Mouse (Mus musculus) layer of hippocampus, adult 2 months (tissue): Measurements from ENCODE around the gene Pidd1. TPM values are rescaled to one million over a fixed set of nuclear protein-coding genes. Genes with fewer than 3 reads are reported as not detected.
A peak's percentile ranks its signal among the peaks of the same experiment; 100 is the strongest.
"Not testable (repeated sequence)": the region's sequence is repeated elsewhere in the genome, so short reads cannot be mapped to it uniquely, and the experiment has no call there.

Source experiments
- DNase-seq, 2 experiments: peaks; one replicate each; pipeline ENCODE4 v3.0.0; 2022; ENCODE audit warnings: low spot score in 2 of 2
- H3K27ac ChIP-seq: fragments of 200-600 bp; 2 replicates; pipeline ENCODE4 v1.8.1; 2022
- H3K4me3 ChIP-seq: fragments of 200-600 bp; 2 replicates; pipeline ENCODE4 v1.8.1; 2022; ENCODE audit warnings: mild to moderate bottlenecking
- CTCF ChIP-seq: fragments of 200-600 bp; conservative IDR thresholded peaks from 2 replicates; pipeline ENCODE4 v1.8.1; 2022; ENCODE audit warnings: antibody characterized with exemption, mild to moderate bottlenecking, moderate library complexity
- total RNA-seq, 2 experiments: library from RNA; stranded (reverse); gene quantifications; 2 replicates each; pipeline ENCODE4 v1.2.3; 2021

The Pidd1 gene
- total RNA-seq, 2 experiments from 2014 or later: 1.1 to 1.7 TPM

GRCm38 (mm10) chr7:141460391-141461113 lies 16.7 kb upstream of the Pidd1 start, which contains the start of gene Cracr2b:
TSS of gene Cracr2b (plus strand) at chr7:141461094.
- H3K27ac ChIP-seq: peak within 1 kb of the TSS; percentile 78
- DNase-seq: no peak
- TF ChIP-seq CTCF: no peak
- H3K4me3 ChIP-seq: peak within 1 kb of the TSS; percentile 48

- no peak for DNase-seq
- Histone ChIP-seq H3K27ac (peak overlapping the region; percentile 53), H3K4me3 (no peak overlapping the region)
- no peak for TF ChIP-seq CTCF
Observed at GRCm38 (mm10) chr7:141460001-141460390, 16.2 kb upstream of the Pidd1 start.

- no peak for TF ChIP-seq CTCF
- no peak overlapping the region for H3K27ac ChIP-seq
- no peak for DNase-seq
- H3K4me3 ChIP-seq: no peak overlapping the region
Observed at GRCm38 (mm10) chr7:141459301-141459711, 15.5 kb upstream of the Pidd1 start.

GRCm38 (mm10) chr7:141458661-141459060 lies 14.8 kb upstream of the Pidd1 start:
- peak; percentile 39 for TF ChIP-seq CTCF
- Histone ChIP-seq H3K27ac (no peak overlapping the region), H3K4me3 (no peak overlapping the region)
- DNase-seq: no peak

- DNase-seq: no peak
- Histone ChIP-seq H3K27ac (no peak overlapping the region), H3K4me3 (no peak overlapping the region)
- TF ChIP-seq CTCF: peak; percentile 72
Observed at GRCm38 (mm10) chr7:141457986-141458660, 14.3 kb upstream of the Pidd1 start.

- TF ChIP-seq CTCF: no peak
- H3K4me3 ChIP-seq: no peak overlapping the region
- no peak for DNase-seq
- H3K27ac ChIP-seq: no peak overlapping the region
Observed at GRCm38 (mm10) chr7:141457236-141457635, 13.4 kb upstream of the Pidd1 start.

- peak overlapping the region; percentile 90; the same call in 1 of the 2 replicates for H3K27ac ChIP-seq
- no peak for TF ChIP-seq CTCF
- no peak overlapping the region for H3K4me3 ChIP-seq
- no peak for DNase-seq
Observed at GRCm38 (mm10) chr7:141456739-141457138, 12.9 kb upstream of the Pidd1 start.

- no peak for DNase-seq
- H3K4me3 ChIP-seq: peak overlapping the region; percentile 63
- H3K27ac ChIP-seq: peak overlapping the region; percentile 90
- TF ChIP-seq CTCF: no peak
Observed at GRCm38 (mm10) chr7:141455610-141456314, 11.9 kb upstream of the Pidd1 start.

GRCm38 (mm10) chr7:141454967-141455551 lies 11.2 kb upstream of the Pidd1 start, which contains the start of gene Pnpla2:
TSS of gene Pnpla2 (plus strand) at chr7:141455198.
- DNase-seq: peak; percentile 89
- TF ChIP-seq CTCF: peak; percentile 49
- H3K27ac ChIP-seq: peak within 1 kb of the TSS; percentile 90
- peak within 1 kb of the TSS; percentile 63 for H3K4me3 ChIP-seq

- Histone ChIP-seq H3K4me3 (no peak overlapping the region), H3K27ac (no peak overlapping the region)
- no peak for DNase-seq
- TF ChIP-seq CTCF: no peak
Observed at GRCm38 (mm10) chr7:141453636-141454035, 9.8 kb upstream of the Pidd1 start.

GRCm38 (mm10) chr7:141451928-141452327 lies 8.1 kb upstream of the Pidd1 start:
- DNase-seq: no peak
- no peak for TF ChIP-seq CTCF
- H3K27ac ChIP-seq: no peak overlapping the region
- H3K4me3 ChIP-seq: no peak overlapping the region

GRCm38 (mm10) chr7:141447110-141447991 lies 3.5 kb upstream of the Pidd1 start, which contains the start of gene Rplp2:
TSS of gene Rplp2 (plus strand) at chr7:141447370.
- Histone ChIP-seq H3K4me3 (peak within 1 kb of the TSS; percentile 97), H3K27ac (peak within 1 kb of the TSS; percentile 100)
- peak; percentile 21 for TF ChIP-seq CTCF
- peak; percentile 93 to 95 for DNase-seq

- H3K27ac ChIP-seq, H3K4me3 ChIP-seq, DNase-seq: not testable (repeated sequence)
Observed at GRCm38 (mm10) chr7:141446374-141446773, 2.5 kb upstream of the Pidd1 start.
